Mouse (Mus musculus) NIH3T3 (cell line): ENCODE measurements around the gene Selenof.

ENCODE experiments used
- DNase-seq: peaks from one replicate; pipeline ENCODE4 v3.0.0-alpha.2; 2012; ENCODE audit warnings: low read depth

Gene Selenof

GRCm38 (mm10) chr3:144570047-144570815, at the start of gene Selenof, which contains the start of gene Hs2st1:
Gene Selenof, plus strand, starts transcription at chr3:144570304.
Gene Hs2st1, minus strand, starts transcription at chr3:144570181.
- DNase-seq = peak; percentile 99

DNA sequence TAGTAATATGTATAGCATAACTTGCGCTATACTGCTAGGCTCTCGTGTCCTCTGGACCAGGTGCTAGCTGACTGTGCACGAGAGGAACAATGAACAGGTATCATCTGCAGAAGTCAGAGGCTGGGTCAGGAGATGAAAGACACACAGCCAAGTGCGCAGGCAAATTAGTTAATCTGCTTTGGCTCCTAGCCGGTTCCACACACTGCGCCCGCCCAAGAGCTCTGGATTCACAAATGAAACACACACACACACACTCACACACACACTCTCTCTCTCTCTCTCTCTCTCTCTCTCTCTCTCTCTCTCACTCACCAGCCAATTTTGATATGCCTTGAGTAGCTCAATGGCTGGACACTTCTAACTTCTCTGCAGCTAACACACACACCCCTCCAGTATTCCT, 42.2 kb upstream of the Selenof start:
- no peak for DNase-seq

DNA sequence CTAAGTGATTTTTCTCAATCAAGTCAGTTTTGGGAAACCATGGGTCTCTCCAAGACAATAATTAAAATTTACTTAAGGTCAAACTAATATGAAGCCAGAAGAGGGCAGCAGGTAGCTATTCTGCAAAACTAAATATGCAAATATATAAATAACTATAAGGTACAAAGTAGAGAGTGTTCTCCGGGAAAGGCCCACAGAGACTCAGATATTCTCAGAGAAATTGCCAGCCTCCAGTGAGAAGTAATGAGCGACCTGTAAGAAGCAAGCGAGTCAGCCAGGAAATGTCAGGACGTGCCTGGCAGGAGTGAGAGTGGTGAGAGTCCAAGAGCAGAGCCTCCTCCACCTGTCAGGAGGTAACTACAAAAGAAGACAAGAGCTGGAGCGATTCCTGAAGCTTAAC, 39.1 kb upstream of the Selenof start:
- DNase-seq = peak; percentile 70

- no peak for DNase-seq
Measured at GRCm38 (mm10) chr3:144535056-144535455, 35.0 kb upstream of the Selenof start.

DNA sequence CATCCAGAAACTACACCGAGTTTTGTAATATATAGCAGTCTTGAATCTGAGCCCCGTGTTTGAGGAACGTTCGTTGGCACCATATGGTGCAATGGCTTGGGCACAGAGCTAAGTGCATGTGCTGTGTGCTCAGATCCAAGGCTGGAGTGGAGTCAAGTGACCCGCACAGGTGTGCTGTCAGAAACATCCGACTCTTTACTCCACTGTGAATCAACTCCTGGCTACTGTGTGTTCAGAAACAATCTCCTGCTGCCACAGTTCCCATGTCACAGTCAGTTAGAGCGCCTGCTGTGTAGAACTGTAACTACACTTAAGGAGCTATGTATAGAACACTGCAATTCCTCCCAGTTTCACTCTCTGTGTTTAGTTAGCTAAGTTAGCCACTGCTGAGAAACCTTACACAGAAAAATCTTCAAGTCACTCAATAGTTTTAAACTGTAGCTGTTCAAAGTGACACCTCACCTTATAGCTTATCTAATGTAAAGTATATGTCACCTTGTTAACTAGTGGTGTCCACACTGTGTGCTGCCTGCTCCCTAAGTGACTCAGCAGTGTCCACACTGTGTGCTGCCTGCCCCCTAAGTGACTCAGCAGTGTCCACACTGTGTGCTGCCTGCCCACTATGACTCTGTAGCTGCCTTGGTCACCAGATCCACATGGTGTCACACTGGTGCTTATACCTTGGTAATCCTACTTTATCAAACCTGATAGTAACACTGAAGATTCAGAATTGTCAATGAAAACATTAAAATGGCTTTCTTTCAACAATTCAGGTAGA, 32.8 kb upstream of the Selenof start:
- no peak for DNase-seq

DNA sequence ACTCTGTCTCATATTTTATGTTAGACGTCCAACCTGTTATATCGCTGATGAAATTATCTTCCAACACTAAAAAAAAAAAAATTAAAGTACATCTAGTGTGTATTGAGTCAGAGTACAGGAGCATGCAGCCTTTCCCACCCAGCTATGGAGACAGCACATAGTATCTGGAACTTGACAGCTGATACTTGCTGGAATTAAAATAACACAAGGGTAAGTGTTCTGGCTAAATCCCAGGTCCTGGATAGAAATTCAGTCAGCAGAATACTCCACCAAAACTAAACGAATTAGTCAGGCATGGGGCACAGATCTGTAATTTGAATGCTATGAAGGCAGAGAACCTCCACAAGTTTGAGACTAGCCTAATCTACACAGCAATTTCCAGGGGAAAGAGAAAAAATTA, 31.1 kb upstream of the Selenof start:
- peak; percentile 42 for DNase-seq

DNA sequence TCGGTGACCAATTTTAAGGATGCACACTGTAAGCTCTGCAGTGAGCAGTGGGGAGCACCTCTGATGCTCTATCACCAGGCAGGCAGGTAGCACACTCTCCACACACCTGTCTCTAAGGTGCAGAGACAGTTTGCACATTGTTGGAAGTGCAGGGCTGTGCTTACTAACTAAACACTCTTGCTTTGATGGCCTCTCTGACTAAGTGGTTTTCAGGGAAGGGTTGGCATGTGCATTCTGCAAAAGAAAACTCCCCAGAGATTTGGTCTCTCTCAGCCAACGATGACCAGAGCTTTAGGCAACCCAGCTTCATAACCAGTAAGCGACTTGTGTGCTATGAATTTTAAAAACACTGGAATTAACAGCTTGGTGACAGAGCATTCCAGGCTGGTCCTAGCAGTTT, 29.3 kb upstream of the Selenof start:
- DNase-seq = no peak

GRCm38 (mm10) chr3:144541906-144542438, 28.1 kb upstream of the Selenof start:
- DNase-seq = no peak

DNA sequence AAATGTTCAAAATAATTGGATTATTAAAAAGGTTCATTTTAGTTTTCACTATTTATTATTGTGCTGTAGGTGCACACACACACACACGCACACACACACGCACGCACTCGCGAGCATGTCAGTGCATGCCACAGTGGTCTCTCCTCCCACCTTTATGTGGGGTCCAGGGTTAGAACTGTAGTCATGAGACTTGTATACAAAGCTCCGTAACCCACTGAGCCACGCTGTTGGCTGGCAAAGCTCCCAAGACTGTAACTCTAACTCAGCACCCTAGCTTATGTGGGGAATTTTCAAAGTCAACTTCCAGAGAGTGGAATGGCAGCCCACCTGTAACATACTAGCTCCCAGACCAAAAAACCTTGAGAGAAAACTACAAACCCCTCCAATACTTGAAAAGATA, 25.0 kb upstream of the Selenof start:
- DNase-seq = no peak

- DNase-seq = no peak
Measured at GRCm38 (mm10) chr3:144545832-144546231, 24.3 kb upstream of the Selenof start.

DNA sequence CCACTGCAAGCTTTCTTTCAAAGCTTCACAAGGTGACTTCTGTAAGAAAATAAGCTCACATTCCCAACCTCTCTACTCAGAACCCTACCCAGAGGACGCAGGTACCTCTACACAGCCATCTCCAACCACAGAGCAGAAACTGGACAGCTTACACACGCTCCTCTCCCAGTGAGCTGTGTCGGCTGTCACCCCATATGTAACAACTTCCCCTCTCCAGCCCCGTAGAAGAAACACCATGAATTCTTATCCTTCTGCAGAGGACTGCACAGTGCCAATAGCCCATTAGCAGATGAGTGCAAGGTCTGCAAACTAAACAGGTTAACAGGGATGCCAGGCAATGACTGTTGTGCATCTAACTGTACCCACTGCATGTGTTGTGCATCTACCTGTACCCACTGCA, 23.6 kb upstream of the Selenof start:
- no peak for DNase-seq

DNA sequence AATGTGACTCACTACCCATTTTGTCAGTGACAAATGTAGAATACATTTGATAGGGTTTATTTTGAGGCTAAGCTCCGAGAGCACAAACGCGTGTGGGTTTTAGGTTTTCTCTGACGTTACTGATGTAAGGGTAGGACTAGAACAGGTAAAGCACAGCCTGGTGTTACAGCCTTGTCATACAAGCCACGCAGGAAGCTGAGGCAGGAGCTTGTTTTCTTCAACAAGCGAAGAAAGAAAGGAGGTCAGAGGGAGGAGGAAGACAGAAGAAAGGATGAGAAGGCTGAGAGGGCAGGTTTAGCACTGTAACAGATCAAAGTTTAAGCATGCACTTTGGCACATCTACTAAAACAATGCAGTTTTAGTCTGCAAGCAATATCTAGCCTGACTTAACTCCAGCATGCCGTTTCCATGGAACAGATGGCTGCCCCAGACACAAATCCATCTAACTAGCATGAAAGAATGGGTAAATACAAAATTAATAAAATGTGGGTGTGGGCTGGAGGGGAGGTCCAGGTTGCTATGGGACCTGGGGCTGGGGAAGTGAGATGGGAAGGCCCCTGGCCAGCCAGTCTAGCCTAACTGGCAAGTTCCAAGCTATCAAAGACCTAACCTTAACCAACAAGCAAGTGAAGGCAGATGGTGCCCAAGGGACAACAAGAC, 21.8 kb upstream of the Selenof start:
- DNase-seq = no peak

DNA sequence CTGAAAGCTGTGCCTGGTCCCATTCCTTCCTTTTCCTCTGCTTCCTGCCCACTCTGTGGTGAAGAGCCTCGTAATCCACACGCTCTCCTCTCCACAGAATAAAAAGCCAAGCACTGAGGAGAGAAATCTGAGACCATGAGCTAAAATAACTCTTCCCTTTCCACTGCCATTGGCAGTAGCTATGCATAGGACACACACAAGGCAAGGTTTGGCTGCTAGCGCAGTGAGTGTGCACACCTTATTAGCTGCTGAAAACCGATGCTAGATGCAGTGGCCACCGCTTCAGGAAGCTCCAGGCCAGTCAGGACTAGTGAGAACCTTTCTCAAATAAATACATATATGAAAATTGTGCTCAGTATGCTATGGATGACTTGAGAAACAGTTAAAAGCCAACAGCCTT, 20.1 kb upstream of the Selenof start:
- no peak for DNase-seq

DNA sequence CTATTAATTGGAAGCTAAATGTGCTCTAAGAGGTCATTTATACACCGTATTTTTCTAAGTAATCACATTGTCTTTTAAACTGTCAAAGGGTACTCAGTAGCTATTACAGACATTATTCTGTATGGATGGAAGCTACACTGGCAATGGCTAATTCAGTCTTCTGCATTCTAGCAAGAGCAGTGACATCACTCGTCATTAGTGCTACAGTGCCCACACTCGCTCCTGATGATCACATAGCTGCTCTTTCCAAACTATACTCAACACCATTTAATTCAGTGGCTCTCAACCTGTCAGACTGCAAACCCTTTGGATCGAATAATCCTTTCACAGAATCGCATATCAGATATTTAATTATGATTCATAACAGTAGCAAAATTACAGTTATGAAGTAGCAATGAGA, 19.4 kb upstream of the Selenof start:
- no peak for DNase-seq

DNA sequence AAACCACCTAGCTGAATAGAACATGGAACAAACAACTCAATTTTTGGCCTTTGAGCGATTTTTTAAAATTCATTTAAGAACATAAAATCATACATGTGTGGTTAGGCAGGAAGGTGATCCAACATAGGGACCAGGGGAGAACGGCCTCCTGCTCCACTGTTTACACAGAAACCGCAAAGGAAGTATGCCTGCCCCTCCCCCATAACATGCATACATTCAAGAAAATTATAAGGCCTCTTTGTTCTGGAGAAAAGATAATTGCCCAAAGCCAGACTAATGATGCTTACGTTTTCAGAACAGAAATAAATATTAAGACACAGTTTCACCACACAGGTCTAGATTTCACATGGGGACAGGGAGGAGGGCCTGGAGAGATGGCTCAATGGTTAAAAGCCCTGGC, 18.7 kb upstream of the Selenof start:
- DNase-seq = no peak

DNA sequence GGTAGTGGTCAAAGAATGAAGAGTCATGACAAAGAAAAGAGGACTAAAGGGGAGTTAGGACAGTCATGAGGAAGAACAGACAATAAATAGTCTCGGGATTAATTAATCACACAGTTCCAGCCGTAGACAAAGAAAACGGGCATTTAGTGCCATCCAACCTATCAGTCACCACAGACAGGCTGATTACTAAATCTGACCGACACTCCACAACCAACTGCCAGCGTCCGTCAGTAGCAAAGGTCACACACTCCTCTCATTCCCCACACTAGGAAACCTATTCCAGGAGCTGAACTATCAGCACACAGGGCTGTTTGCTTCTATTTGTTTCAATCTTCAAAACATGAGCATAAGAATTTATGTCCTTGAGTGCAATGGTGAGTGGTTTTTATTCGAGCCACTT, 16.2 kb upstream of the Selenof start:
- no peak for DNase-seq

DNA sequence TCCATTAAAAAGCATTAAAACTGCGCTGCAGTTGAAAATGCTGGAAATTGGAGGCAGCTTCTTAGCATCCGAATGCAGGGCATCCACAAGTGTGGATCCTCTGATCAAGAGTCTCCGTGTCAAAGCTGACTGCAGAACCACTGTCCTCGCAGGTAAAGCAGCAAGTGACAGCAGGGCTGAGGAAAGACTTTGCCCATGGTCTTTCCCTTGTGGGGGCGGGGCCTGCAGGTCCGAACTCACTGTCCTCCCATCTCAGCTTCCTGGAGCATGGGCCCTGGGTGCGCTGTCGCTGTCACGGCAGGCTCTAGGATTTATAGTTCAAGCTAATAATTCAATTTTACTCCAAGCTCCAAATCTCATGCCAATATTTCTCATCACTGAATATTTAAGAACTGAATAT, 15.6 kb upstream of the Selenof start:
- no peak for DNase-seq

GRCm38 (mm10) chr3:144555144-144555543, 15.0 kb upstream of the Selenof start:
- no peak for DNase-seq

GRCm38 (mm10) chr3:144556625-144557324, 13.3 kb upstream of the Selenof start:
- DNase-seq = no peak

DNA sequence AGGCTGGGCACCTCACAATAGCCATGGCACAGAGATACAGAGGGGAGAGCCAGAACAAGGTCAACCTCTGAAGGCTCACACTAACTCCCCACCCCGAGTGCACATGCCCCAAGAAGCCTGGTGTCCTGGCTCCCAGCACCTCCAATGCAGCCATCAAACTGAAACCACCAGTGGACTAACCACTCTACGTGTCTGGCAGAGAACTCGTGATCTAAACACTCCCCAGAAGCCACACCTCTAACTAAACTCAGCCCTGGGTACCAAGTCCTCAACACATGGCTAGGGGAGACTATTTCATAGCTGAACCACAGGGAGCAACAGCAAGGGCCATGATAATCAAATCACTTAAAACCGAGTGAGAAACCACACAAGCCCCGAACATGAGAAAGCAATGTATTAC, 11.8 kb upstream of the Selenof start:
- no peak for DNase-seq

GRCm38 (mm10) chr3:144561511-144562250, 8.4 kb upstream of the Selenof start:
- no peak for DNase-seq
